Mouse (Mus musculus) liver, embryonic 15.5 days (tissue): Measurements from ENCODE around the gene Atxn7l3. TPM values are rescaled to one million over a fixed set of nuclear protein-coding genes. Genes with fewer than 3 reads are reported as not detected.
A peak's percentile ranks its signal among the peaks of the same experiment; 100 is the strongest.

Experiments used
- ATAC-seq: fragments of 200-750 bp; cut with Nextera tagmentation; 2 replicates; pipeline ENCODE4 v1.8.0; 2017; ENCODE audit warnings: moderate number of reproducible peaks, mild to moderate bottlenecking, moderate library complexity; ENCODE audit not compliant: insufficient read depth
- H3K27ac ChIP-seq: fragments of 300-500 bp; sonication (generic); replicated peaks from 2 replicates; pipeline ENCODE4 v1.5.1; 2015; ENCODE audit warnings: mild to moderate bottlenecking, inconsistent platforms
- H3K27me3 ChIP-seq: fragments of 300-500 bp; sonication (generic); 2 replicates; pipeline ENCODE4 v1.6.1; 2015; ENCODE audit warnings: mild to moderate bottlenecking, inconsistent platforms
- H3K36me3 ChIP-seq: fragments of 300-500 bp; sonication (generic); replicated peaks from 2 replicates; pipeline ENCODE4 v1.6.1; 2015; ENCODE audit warnings: moderate library complexity, mild to moderate bottlenecking, inconsistent platforms
- H3K4me1 ChIP-seq: fragments of 300-500 bp; sonication (generic); replicated peaks from 2 replicates; pipeline ENCODE4 v1.6.1; 2015; ENCODE audit warnings: inconsistent platforms
- H3K4me2 ChIP-seq: fragments of 300-500 bp; sonication (generic); 2 replicates; pipeline ENCODE4 v1.6.1; 2015; ENCODE audit warnings: moderate library complexity, mild to moderate bottlenecking, inconsistent platforms
- H3K4me3 ChIP-seq: fragments of 300-500 bp; sonication (generic); replicated peaks from 2 replicates; pipeline ENCODE4 v1.5.1; 2015; ENCODE audit warnings: mild to moderate bottlenecking, inconsistent platforms
- H3K9ac ChIP-seq: fragments of 300-500 bp; sonication (generic); 2 replicates; pipeline ENCODE4 v1.6.1; 2015; ENCODE audit warnings: moderate library complexity, mild to moderate bottlenecking, inconsistent platforms
- H3K9me3 ChIP-seq: fragments of 300-500 bp; sonication (generic); replicated peaks from 2 replicates; pipeline ENCODE4 v1.6.1; 2016; ENCODE audit warnings: inconsistent platforms
- WGBS: fragments of 180-500 bp; shearing (Covaris S2); methylation state at CpG from one replicate; pipeline ENCODE4 v1.1.7; 2015; ENCODE audit warnings: mixed read lengths; ENCODE audit not compliant: insufficient replicate concordance; 5-methylcytosine and 5-hydroxymethylcytosine counted together
- polyA plus RNA-seq: library from polyadenylated mRNA; unstranded; fragments of >200 nt; fragmentation: Nextera tagmentation; extraction: Ambion mirVana; gene quantifications from 2 replicates; pipeline ENCODE4 v1.2.1, GENCODE M21; 2015

Atxn7l3 gene
- polyA plus RNA-seq, 1 experiment from 2014 or later, result 3.8 TPM

DNA sequence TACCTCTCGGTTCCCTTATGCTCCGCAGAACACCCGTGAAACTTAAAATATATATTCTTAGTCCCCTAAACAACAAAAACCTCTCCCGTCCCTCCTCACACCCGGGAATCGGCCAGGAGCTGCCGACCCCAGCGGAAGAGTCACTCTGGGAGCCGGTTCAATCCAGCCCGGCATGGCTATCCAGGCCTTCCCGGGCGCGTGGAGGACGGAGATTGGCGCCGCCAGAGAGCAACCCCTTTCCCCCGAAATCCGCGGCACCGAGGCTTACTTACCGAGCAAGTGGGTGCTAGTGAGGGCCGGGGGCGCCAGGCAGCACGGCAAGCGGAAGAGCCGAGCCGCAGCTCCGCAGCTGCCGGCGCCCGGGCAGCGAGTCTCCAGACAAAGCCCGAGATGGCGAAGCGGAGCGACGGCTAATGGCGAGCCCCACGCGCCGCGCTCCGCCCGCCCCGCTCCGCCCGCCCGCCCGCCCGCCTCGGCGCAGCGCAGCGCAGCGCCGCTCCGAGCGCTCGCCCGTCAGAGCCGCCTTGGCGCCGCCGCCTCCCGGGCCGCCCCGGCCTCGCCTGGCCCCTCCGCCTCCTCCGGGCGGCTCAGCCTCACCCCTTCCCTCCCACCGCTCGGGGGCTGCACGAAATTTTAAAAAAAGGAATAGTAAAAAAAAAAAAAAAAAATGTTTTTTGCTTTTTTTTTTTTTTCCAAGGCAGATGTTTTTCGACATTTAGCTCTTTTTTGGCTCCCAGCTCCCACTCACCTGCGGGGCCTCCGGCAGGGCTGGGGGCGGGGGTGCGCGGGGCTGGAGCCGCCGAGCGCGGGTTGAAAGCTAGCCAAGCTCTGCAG lies 22.4 kb upstream of the Atxn7l3 start:
- H3K4me1 ChIP-seq, result peaks cover 43% of the 10 kb centered on the region
- peaks cover 22% of the 10 kb centered on the region for H3K36me3 ChIP-seq
- H3K4me2 ChIP-seq, result peak overlapping the region; percentile 99
- H3K27ac ChIP-seq, result peak overlapping the region; percentile 97
- peak; percentile 40 for ATAC-seq
- H3K9me3 ChIP-seq, result no peaks in the 10 kb centered on the region
- peak overlapping the region; percentile 99 for H3K4me3 ChIP-seq
- WGBS, result under 1% methylated on average over 74 of the region's 84 CpGs
- H3K9ac ChIP-seq, result peak overlapping the region; percentile 100
- H3K27me3 ChIP-seq, result peaks cover 24% of the 10 kb centered on the region

DNA sequence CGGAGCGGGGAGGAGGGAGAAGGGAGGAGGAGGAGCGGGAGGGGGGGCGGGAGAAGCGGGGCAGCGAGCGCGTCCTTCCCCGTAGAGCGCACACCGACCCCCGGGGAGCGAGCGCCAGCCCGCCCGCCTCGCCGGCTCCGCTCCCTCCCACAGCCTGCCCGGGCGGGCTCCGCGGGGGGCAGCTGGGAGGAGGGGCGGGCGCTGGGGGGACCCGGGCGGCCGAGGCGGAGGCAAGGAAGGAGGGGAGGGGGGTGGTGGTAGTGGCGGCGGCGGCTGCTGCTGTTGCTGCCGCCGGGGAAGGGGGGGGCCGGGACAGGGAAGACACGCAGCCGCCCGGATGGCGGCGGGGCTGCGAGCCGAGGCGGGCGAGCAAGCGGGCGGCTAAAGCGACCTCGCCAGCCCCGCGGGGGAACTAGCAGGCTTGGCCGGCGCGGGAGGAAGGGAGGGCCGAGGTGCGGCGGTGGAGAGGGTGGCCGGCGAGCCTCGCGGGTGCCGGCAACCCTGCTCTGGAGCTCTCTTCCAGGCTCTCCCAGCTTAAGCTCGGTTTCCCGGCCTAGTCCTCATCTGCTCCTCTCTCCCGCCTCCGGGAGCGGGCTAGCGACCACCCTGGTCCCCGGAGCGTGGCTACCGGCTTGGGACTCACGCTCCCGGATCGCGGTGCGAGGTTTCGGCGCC lies 21.6 kb upstream of the Atxn7l3 start:
- Histone ChIP-seq H3K36me3 (peaks cover 29% of the 10 kb centered on the region), H3K27me3 (peaks cover 17% of the 10 kb centered on the region), H3K27ac (peak overlapping the region; percentile 97), H3K9ac (peak overlapping the region; percentile 100), H3K9me3 (no peaks in the 10 kb centered on the region), H3K4me2 (peak overlapping the region; percentile 99), H3K4me1 (peaks cover 45% of the 10 kb centered on the region), H3K4me3 (peak overlapping the region; percentile 99)
- peak; percentile 53 for ATAC-seq
- WGBS, result under 1% methylated on average over 72 of the region's 77 CpGs

DNA sequence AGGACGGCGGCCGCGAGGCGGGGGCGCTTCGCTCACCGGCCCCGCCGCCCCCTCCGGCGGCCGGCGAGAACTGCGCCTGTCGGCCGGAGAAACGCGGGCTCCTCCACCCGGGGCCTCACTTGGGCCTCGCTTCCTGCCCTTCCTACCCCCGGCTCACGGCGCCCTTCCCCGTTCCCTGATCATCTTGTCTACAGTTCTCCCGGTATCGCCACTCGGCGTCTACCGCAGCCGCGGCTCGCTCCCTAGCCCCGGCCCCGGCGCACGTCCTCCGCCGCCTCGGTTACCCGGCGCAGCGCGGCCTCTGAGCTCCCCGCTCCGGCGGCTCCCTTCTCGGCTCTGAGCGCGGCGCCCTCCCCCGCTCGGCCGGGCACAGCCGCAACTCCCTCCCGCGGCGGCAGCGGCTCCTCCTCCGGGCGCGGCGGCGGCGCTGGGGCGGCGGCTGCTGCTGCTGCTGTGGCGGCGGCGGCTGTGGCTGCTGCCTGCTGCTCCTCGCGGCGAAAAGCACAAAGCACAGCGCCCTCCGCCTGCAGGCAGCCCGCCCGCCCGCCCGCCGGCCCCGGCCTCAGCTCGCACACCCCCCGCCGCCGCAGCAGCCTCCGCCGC lies 21.0 kb upstream of the Atxn7l3 start:
- Histone ChIP-seq H3K36me3 (peaks cover 35% of the 10 kb centered on the region), H3K9ac (peak overlapping the region; percentile 100), H3K9me3 (no peaks in the 10 kb centered on the region), H3K27ac (peak overlapping the region; percentile 97), H3K27me3 (peaks cover 14% of the 10 kb centered on the region), H3K4me2 (peak overlapping the region; percentile 99), H3K4me1 (peaks cover 52% of the 10 kb centered on the region), H3K4me3 (peak overlapping the region; percentile 99)
- ATAC-seq, result peak; percentile 27
- under 1% methylated on average over 80 of the region's 87 CpGs for WGBS

DNA sequence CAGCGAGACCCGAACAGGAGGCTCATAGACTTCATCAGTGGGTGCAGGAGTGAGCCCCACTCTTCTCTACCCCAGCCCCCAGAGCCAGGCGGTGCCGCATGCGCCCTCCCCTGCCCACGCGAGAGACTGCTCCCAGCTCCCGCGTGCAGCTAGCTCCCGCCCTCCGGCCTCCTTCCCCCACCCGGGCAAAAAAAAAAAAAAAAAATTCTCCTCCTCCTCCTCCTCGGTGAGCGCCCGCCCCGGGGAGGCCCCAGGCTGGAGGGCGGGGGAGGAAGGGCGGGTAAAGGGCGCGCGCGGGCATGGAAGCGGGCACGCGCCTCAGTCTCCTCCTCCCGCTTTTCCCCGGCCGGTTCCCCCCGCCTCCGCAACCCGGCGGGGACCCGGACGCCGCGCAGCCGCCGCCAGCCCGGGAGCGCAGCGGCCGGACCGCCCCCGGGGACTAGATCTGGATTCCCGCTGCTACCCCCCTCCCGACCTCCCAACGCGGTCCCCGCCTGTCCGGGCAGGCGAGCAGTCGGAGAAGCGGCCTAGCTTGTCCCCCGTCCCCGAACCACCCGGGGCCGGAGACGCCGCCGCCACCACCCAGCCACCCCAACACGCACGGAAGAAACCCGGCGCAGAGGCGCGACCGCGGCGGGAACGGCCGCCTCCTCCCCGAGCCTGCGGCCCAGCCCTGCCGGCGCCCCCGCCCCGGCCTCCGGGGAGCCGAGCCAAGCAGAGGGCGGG lies 20.3 kb upstream of the Atxn7l3 start:
- WGBS, result under 1% methylated on average over 76 of the region's 80 CpGs
- H3K36me3 ChIP-seq, result peaks cover 42% of the 10 kb centered on the region

DNA sequence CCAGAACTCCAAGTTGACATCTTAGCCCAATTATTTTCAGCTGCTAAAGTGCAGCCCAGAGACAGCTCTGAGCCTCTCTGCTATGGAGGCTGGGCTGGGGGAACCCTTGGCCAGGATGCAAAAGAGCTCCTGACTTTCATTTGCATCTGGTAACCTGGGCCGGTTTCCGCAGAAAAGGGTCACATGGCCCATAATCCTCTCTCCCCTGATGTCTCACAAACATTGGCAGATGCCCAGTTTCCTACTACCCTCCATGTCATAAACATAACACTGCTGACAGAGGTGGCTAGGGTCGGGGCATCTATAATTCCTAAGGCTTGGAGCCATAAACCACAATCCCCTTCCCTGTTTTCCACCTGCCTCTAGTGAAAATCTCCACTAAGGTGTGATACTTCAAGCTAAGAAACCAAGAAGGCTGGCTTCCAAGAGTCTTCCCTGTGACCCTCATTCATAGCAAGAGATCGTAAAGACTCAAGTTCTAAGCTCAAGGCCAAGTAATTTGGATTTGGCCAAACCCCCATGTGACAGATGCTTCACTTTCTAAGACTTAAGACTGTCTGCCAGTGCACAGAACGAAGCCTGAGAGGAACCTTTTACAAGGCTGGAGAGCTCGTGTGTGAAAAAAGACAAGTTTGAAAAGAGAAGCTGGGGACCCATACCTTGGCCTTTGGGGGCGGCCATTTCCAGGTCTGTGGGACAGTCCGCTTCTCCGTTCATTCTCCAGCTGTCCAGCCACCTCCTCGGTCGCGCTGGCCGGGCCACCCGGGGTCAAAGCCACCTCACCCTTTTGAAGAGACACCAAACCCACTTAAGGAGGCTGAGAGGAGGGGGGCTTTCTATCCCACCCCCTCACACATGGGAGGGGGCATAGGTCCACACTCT lies 19.5 kb upstream of the Atxn7l3 start:
- H3K36me3 ChIP-seq, result peaks cover 50% of the 10 kb centered on the region

More for the DNA sequence above, 20.3 kb upstream of the Atxn7l3 start:
- Histone ChIP-seq H3K4me1 (peaks cover 58% of the 10 kb centered on the region), H3K27me3 (peaks cover 8% of the 10 kb centered on the region), H3K4me3 (peak overlapping the region; percentile 99), H3K9me3 (no peaks in the 10 kb centered on the region), H3K9ac (peak overlapping the region; percentile 100), H3K4me2 (peak overlapping the region; percentile 99), H3K27ac (peak overlapping the region; percentile 97)
- ATAC-seq, result peak; percentile 71

DNA sequence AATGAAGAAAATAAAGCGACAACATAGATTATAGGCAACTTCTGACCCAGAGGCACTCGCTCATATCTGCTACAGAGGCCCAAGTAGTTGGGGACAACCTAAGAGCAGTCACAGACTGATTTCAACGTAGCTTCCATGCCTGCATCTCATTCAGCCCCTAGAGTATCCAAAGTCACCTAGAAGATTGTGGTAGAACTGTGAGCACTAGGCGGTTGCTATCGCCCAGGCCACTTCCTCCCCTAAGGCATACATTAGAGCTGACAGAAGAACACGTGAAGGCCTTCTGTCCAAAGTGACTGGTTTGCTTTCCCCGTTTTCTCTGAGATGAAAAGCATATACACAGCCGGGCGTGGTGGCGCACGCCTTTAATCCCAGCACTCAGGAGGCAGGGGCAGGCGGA lies 17.9 kb upstream of the Atxn7l3 start:
- peaks cover 63% of the 10 kb centered on the region for H3K4me1 ChIP-seq
- peaks cover 66% of the 10 kb centered on the region for H3K36me3 ChIP-seq
- no peaks in the 10 kb centered on the region for H3K27me3 ChIP-seq
- H3K9me3 ChIP-seq, result no peaks in the 10 kb centered on the region
- H3K9ac ChIP-seq, result no peak overlapping the region
- no peak overlapping the region for H3K4me2 ChIP-seq
- ATAC-seq, result no peak
- H3K4me3 ChIP-seq, result no peak overlapping the region
- WGBS, result 73% methylated on average over 12 of the region's 12 CpGs
- no peak overlapping the region for H3K27ac ChIP-seq

More for the DNA sequence above, 19.5 kb upstream of the Atxn7l3 start:
- H3K27ac ChIP-seq, result peak overlapping the region; percentile 82
- H3K4me3 ChIP-seq, result peak overlapping the region; percentile 99
- WGBS, result 9% methylated on average over 14 of the region's 14 CpGs
- peak overlapping the region; percentile 100 for H3K9ac ChIP-seq
- peak overlapping the region; percentile 99 for H3K4me2 ChIP-seq
- no peaks in the 10 kb centered on the region for H3K9me3 ChIP-seq
- peaks cover 6% of the 10 kb centered on the region for H3K27me3 ChIP-seq
- no peak for ATAC-seq
- H3K4me1 ChIP-seq, result peaks cover 63% of the 10 kb centered on the region

DNA sequence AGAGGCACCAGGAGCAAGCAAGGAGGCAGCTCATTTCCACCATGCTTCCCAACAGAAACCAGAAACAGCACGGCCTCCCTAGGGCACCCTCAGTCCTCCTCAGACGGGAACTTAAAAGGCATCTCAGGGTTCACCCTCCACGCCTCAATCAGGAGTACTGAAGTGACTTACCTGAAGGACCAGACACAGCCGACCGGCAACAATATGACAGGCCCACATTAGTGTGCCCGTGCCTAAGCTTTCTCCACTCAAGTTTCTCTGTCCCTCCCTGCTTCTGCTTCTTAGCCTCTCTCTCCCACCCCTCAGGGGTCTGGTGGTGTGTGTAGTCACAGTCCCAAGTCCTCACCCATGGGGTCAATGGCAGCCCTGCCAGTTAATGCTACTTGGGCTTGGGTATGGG lies 16.2 kb upstream of the Atxn7l3 start:
- 81% methylated on average over 6 of the region's 6 CpGs for WGBS
- H3K27me3 ChIP-seq, result no peaks in the 10 kb centered on the region
- H3K36me3 ChIP-seq, result peaks cover 81% of the 10 kb centered on the region
- H3K4me3 ChIP-seq, result no peak overlapping the region
- H3K4me2 ChIP-seq, result no peak overlapping the region
- peaks cover 78% of the 10 kb centered on the region for H3K4me1 ChIP-seq
- H3K9me3 ChIP-seq, result no peaks in the 10 kb centered on the region
- peak overlapping the region; percentile 49; the same call in 1 of the 2 replicates for H3K27ac ChIP-seq
- H3K9ac ChIP-seq, result no peak overlapping the region
- ATAC-seq, result no peak

DNA sequence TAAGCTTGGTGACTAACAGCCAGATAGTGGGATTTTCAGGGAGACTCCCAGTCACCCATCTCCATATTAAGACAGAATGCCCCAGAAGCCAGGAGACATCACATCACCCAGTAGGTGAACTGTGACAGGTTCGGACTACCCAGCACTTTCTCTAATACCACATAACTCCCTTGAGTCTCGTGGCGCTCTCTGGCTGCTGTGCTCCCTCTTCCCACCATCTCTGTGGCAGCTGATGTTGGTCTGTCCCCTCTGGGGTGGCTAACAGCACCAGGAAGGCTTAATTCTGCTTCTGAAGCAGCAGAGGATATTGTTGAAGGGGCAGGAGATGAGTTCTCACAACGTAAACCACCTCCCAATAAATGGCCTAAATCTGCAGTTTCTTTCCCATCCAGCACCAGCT lies 15.5 kb upstream of the Atxn7l3 start:
- Histone ChIP-seq H3K4me1 (peaks cover 78% of the 10 kb centered on the region), H3K36me3 (peaks cover 88% of the 10 kb centered on the region), H3K4me2 (no peak overlapping the region), H3K27ac (peak overlapping the region; percentile 49), H3K9ac (no peak overlapping the region), H3K4me3 (no peak overlapping the region), H3K27me3 (no peaks in the 10 kb centered on the region), H3K9me3 (no peaks in the 10 kb centered on the region)
- no peak for ATAC-seq
- WGBS, result 84% methylated on average over 4 of the region's 4 CpGs

DNA sequence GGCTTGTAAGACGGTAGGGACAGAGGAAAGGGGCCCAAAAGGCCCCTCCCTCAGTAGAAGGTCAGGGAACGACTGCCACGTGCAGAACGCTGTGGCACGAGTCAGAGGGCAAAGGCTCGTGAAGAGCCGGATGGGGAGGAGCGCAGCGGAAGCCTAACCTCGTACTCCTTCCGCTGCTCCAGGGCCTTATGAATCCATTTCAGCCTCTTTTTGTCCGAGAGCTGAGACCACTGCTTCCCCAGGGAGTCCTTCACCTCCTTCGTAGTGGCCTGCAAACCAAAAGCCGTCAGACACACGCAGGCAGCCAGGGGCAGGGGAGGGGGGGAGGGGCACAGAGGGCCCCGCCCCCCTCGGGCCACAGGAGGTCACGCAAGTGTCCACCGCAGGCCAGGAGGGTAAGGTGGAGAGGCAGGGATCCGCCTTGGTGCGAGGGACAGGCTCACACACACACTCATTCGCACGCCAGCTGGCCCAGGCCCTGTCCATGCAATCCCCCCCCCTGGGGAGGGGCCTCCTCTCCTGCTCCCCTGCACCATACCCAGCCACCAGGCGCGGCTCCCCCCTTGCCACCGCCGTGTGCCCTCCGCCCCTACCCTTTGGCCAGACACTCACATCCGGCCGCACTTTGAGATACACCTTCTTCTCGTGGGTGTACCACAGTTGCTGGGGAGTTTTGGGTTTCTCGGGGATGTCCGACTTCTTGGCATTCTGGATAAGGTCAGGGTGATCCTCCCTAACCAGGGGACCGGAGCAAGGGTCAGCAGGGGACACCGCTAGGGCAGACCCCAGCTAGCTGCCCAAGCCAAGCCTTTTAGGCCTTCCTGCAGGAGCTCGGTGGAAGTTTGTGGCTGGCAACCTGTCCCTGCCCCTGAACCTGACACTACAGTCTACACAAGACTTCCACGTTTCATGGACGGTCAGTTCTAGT lies 14.6 kb upstream of the Atxn7l3 start:
- Histone ChIP-seq H3K27me3 (no peaks in the 10 kb centered on the region), H3K4me3 (peak overlapping the region; percentile 11; the same call in 1 of the 2 replicates), H3K9me3 (no peaks in the 10 kb centered on the region), H3K36me3 (peaks cover 97% of the 10 kb centered on the region), H3K4me1 (peaks cover 73% of the 10 kb centered on the region), H3K27ac (peak overlapping the region; percentile 49; the same call in 1 of the 2 replicates), H3K4me2 (peak overlapping the region; percentile 78), H3K9ac (0 out of 2 replicates have a peak overlapping the region, but pooled peaks have one; percentile 6)
- WGBS, result 59% methylated on average over 38 of the region's 38 CpGs
- no peak for ATAC-seq
